Mouse (Mus musculus): ENCODE measurements around the gene Treh. TPM values are rescaled to one million over a fixed set of nuclear protein-coding genes. Genes with fewer than 3 reads are reported as not detected.
"Not testable (repeated sequence)": the region's sequence is repeated elsewhere in the genome, so short reads cannot be mapped to it uniquely, and the experiment has no call there.

Treh gene
- total RNA-seq (2021): not detected
- long read RNA-seq, experiment 1: 0 reads
- long read RNA-seq, experiment 2: 0 reads

- DNase-seq (ENCODE audit: low spot score in 2 of 2): no peak
Observed at GRCm38 (mm10) chr9:44673005-44673404, at the start of gene Treh. Treh (plus strand) TSS chr9:44673233.

- DNase-seq (ENCODE audit: low spot score in 2 of 2): no peak
Observed at GRCm38 (mm10) chr9:44624390-44624789, 48.6 kb upstream of the Treh start.

GRCm38 (mm10) chr9:44626268-44626667, 46.8 kb upstream of the Treh start:
- DNase-seq (ENCODE audit: low spot score in 2 of 2): no peak

GRCm38 (mm10) chr9:44637551-44638169, 35.4 kb upstream of the Treh start:
- peak in 1 of 2 experiments; percentile 75 for DNase-seq (ENCODE audit: low spot score in 2 of 2)

- not testable (repeated sequence) for DNase-seq (ENCODE audit: low spot score in 2 of 2)
Observed at GRCm38 (mm10) chr9:44638726-44639125, 34.3 kb upstream of the Treh start.

GRCm38 (mm10) chr9:44640028-44640427, 33.0 kb upstream of the Treh start:
- not testable (repeated sequence) for DNase-seq (ENCODE audit: low spot score in 2 of 2)

- DNase-seq (ENCODE audit: low spot score in 2 of 2): no peak
Observed at GRCm38 (mm10) chr9:44640646-44641357, 32.2 kb upstream of the Treh start.

- DNase-seq (ENCODE audit: low spot score in 2 of 2): no peak
Observed at GRCm38 (mm10) chr9:44641616-44642015, 31.4 kb upstream of the Treh start.

GRCm38 (mm10) chr9:44643103-44643502, 29.9 kb upstream of the Treh start:
- DNase-seq (ENCODE audit: low spot score in 2 of 2): no peak

GRCm38 (mm10) chr9:44644186-44644585, 28.8 kb upstream of the Treh start:
- no peak for DNase-seq (ENCODE audit: low spot score in 2 of 2)

- peak in 1 of 2 experiments; percentile 58 for DNase-seq (ENCODE audit: low spot score in 2 of 2)
Observed at GRCm38 (mm10) chr9:44645481-44645880, 27.6 kb upstream of the Treh start.

- DNase-seq (ENCODE audit: low spot score in 2 of 2): no peak
Observed at GRCm38 (mm10) chr9:44645924-44646323, 27.1 kb upstream of the Treh start.

- no peak for DNase-seq (ENCODE audit: low spot score in 2 of 2)
Observed at GRCm38 (mm10) chr9:44646366-44646765, 26.7 kb upstream of the Treh start.

- no peak for DNase-seq (ENCODE audit: low spot score in 2 of 2)
Observed at GRCm38 (mm10) chr9:44647026-44647425, 26.0 kb upstream of the Treh start.

- DNase-seq (ENCODE audit: low spot score in 2 of 2): no peak
Observed at GRCm38 (mm10) chr9:44647656-44648055, 25.4 kb upstream of the Treh start.

GRCm38 (mm10) chr9:44648881-44649281, 24.2 kb upstream of the Treh start:
- DNase-seq (ENCODE audit: low spot score in 2 of 2): no peak

- DNase-seq (ENCODE audit: low spot score in 2 of 2): peak; percentile 73 to 79
Observed at GRCm38 (mm10) chr9:44652027-44652426, 21.0 kb upstream of the Treh start.

GRCm38 (mm10) chr9:44653896-44654295, 19.1 kb upstream of the Treh start:
- no peak for DNase-seq (ENCODE audit: low spot score in 2 of 2)

GRCm38 (mm10) chr9:44655098-44656066, 17.7 kb upstream of the Treh start:
- DNase-seq (ENCODE audit: low spot score in 2 of 2): peak in 1 of 2 experiments; percentile 65

- no peak for DNase-seq (ENCODE audit: low spot score in 2 of 2)
Observed at GRCm38 (mm10) chr9:44663706-44664105, 9.3 kb upstream of the Treh start.

- no peak for DNase-seq (ENCODE audit: low spot score in 2 of 2)
Observed at GRCm38 (mm10) chr9:44671416-44671815, 1.6 kb upstream of the Treh start.
